Mouse (Mus musculus) layer of hippocampus, adult 9-11 months (tissue): ENCODE measurements around the gene Ndufv2.

Experiments used
- DNase-seq: peaks from one replicate; pipeline ENCODE4 v3.0.0; 2022

The Ndufv2 gene

DNA sequence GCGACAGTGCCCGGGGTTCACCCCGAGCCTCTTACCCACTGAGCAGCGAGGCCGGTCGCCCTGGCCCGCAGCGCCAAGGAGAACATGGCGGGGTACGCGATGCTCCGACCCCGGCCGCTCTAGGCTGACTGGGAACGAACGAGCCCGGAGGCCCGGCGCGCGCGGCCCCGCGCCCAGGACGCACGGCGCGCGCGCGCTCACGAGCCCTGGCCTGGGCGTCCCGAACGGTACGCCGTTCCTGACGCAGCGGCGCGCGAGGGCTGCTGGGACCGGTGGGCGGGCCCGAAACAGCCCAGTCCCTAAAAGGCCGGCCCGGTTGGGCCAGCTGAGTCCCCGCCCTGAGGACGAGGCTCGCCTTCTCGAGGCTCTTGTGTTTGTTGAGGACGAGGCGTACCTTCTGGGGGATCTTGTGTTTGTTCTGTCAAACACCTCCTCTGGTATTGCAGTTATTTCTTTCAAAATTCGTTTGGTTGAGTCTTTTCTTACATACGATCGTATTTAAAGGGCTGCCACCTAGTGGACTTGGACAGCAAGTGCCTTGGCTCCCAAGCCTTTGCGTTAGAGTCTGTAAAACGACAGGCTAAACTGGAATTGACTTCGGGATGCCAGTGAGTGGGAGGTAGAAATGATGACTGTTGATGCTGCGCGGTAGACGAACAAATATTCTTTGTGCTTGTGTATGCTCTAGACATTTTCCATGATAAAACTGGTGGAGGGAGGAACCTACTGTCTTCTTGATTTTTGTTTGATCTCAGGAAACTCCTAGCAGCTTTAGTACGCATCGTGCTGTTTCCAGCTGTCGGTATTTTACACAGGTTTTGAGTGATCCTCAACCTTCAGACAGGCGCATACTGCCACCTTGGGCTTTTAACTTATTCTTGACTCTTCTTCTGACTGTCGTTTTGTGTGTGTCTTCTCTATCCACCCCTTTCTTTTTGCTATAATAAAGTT, at the start of gene Ndufv2:
Gene Ndufv2 (minus strand): TSS at position 180 of the 951 bp plus-strand sequence.
- DNase-seq, result peak; percentile 93

DNA sequence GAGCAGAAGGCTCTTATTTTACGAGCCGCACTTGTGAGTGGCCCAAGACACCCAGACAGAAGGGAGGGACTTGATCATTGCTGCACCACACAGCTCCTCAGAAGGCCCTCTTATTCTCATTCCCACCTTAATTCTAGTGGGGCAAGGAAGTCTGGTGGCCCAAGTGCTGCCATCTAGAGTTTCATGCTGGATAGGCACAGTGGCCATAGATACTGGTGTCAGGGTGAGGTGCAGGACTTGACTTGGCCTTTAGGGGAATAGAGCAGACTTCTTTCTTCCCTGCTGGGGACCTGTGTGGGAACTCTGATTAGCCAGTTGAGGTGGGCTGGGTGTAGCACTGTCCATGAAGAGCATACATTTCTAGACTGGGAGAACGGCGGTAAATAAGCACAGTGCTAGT, 29.9 kb upstream of the Ndufv2 start:
- DNase-seq, result no peak

DNA sequence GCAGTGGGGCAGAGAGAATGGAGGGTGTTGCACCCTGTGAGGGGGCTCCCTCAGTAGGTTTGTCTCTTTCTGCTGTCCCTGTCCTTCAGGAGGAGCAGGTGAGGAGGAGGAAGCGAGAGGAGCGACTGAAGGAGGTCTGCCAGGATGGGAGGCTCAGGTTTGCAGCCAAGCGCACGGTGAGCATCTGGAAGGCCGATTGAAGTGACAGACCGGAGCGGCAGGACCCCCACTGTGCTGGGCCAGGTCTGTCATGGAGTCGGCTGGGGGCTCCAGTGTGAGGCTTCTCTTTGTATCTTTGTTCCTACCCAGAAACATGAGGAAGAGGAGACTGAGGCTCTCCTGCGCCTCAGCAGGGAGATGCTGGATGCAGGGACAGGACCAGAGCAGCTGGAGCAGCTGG, 29.0 kb upstream of the Ndufv2 start:
- DNase-seq, result no peak

DNA sequence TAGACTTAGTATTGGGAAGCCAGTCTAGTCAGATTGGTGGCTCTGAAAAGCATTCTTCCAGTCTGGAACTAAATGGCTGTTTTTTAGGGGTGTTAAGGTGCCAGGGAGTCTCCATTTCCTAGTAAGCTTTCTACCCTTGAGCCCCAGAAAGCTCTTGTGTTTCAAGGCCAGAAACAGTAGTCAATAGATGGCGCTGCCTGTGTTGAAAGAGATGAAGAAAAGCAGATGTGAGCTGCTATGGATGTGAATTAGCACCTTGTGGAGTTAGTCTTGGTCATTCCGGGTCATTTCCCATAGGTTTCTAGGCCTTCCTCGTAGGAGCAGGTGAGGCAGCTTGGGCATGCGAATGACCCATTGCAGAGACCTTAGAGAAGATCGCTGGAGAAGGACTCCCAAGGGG, 23.9 kb upstream of the Ndufv2 start:
- no peak for DNase-seq

DNA sequence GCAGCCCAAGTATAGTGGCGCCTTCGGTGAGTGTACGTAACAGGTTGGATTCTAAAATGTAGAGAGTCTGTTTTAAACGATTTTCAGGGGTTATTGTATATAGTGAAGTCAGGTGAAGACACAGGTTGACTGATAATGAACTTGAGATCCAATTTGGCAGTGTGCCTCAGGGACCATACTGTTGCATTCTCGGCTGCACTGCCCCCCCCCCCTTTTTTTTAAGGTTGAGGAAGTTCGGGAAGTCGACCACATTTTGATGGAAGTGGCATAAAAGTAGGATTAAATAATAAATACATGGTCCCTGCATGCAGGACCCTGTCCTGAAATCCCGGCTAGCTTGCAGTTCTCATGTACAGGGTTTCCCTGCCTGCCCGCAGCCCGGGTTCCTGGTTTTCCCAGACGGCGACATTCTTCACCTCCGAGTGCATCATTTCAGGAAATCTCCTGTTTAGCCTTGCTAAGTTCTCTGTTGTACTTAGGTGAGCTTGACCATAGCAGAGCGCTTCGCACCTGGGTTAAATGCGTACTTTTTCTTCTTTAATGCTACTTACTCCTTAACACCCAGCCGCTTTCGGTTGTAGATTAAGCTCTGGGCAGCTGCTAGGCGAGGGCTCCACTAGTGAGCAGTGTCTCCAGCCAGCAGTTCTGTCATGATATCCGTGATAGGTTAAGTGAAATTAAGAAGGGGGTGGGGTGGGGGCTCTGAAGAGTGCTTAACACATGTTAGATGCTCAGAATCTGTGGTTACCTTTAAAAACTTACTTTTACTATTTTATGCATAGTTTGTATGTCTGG, 22.7 kb upstream of the Ndufv2 start:
- no peak for DNase-seq

DNA sequence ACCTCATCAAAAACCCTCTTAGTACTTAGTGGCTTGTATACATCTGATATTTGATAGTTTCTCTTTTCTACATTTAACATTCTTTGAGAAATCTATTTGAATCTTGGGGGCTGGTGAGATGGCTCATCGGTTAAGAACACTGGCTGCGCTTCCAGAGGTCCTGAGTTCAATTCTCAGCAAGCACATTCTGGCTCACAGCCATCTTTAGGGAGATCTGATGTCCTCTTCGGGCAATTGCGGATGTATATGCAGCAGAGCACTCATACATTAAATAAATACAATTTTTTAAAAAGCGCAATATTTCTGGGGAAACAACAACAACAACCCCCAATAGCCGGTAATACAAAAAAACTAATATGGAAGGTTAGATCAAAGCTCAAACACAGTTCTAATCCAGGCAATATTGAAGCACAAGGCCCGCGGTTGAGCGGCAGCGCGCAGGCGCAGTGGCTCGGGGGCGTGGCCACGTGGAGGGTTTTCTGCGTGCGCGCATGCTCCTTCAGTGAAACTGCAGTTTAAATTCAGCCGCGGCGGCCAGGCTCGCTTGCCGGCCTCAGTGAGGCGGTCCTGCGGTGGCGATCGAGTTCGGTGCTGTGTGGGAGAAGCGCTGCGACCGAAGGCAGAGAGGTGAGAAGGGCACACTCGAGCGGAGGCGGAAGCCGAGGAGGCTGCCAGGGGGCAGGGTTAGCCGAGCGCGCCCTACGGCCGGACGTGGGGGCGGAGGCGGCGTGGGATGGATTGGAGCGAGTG, 21.9 kb upstream of the Ndufv2 start, which contains the start of gene Ddx11:
Gene Ddx11 (plus strand): TSS at position 455 of the 750 bp plus-strand sequence.
- peak; percentile 85 for DNase-seq

DNA sequence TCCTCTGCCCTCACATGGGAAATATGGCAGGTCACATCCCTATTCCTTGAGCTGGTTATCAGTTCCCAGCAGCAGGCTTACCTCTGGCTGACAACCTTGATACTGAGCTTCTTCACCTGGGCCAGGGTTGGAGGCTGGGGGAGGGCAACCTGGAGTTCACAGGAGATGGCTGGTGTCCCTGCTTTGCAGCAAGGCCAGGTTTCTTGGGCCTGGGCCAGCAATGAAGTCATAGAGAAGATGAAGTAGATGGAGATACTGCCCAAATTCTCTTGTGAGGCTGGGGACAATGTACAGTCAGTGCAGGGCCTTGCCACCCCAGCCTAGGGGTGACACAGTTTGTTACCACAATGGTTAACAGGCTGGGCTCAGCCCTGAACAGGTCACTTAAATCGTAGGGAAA, 19.3 kb upstream of the Ndufv2 start:
- DNase-seq, result no peak

DNA sequence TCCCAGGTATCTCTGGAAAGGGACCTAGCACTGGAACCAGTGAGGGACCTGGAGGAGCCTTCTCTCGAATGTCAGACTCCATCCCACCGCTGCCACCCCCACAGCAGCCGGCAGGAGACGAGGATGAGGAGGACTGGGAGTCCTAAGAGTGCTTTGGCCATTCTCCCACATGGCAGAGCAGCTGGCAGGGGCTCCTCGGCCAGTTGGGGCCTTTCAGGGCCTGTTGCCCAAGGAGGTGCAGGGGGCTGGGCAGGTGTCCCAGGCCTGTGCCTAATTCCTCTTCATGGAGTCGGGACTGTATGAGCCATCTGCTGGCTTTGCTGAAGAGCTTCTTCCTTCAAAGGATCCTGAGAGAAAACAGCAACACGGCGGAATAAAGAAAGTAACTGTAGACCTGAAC, 17.6 kb upstream of the Ndufv2 start:
- DNase-seq, result no peak

DNA sequence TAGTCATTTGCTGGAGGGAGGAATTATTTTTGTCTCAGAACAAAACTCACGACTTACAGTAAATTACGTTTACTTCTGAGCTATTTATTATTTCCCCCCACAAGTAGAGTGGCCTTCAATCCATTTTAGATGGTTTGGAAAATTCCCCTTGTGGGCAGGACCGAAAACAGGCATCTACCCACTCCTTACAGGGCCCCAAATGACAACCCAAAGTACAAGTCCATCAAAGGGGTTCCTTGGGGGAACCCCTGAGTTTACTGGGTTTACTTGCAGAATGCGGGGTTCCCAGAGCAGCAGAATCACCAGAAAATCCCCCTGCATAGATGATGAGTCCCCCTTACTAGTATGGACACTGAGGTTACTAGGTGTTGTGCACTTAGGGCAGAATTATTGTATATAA, 10.8 kb upstream of the Ndufv2 start:
- no peak for DNase-seq

DNA sequence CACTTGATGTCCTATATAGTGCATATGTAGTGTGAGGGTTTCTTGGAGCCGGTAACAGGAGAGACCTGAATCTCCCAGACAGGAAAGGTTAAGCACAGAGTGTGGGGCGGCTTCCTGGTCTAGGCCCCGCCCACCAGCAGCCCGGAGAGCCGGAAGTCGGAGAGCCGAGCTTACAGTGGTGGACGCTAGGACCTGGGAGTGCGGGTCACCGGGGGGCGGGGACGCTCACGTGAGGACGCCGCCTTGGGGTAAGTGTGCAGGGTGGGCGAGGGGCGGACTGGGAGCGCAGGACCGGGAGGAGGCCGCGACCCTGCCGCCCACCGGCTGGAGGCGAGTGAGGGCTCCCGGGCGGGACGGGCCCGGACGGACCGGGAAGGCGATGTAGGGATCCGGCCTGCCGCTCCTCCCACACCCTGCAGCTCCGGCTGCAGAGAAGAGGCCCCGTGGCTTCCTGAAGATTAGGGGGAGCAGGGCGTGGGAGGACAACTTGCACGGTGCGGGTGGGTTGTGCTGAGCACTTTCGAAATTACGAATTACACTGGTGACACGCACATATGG, 10.1 kb upstream of the Ndufv2 start, which contains the start of gene Washc1:
Gene Washc1 (plus strand): TSS at position 144 of the 558 bp plus-strand sequence.
- peak; percentile 92 for DNase-seq

DNA sequence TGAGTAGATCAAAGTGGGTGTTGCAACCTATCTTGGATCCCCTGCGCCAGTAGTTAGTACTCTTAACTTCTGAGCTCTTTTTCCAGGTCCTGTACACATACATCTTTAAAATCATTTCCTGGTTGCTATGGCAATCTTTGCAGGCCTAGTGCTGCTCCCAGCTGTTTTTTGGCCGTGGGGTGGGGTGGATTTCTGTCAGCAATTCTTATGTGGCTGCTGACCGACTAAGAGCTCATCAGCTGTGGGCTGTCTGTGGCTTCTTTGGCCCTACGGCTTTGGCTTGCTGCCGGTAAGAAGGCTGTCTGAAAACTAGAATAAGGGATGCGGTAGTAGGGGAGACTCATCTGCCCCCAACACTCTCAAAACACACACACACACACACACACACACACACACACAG, 9.4 kb upstream of the Ndufv2 start:
- no peak for DNase-seq

DNA sequence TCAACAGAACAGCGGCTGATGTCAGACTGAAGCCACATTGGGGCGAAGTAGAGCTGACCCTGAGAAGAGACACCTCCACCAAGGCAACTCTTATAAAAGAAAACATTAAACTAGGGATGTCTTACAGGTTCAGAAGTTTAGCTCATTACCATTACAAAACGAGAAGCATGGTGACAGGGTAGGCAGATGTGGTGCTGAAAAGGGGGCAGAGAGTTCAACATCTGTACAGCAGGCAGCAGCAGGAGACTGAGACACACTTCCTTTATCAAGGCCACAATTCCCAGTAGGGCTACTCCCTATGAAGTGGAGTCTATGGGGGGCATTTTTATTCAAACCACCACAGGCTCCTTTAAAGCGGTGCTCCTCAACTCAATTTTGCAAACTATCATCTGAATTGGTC, 6.8 kb upstream of the Ndufv2 start:
- DNase-seq, result no peak

DNA sequence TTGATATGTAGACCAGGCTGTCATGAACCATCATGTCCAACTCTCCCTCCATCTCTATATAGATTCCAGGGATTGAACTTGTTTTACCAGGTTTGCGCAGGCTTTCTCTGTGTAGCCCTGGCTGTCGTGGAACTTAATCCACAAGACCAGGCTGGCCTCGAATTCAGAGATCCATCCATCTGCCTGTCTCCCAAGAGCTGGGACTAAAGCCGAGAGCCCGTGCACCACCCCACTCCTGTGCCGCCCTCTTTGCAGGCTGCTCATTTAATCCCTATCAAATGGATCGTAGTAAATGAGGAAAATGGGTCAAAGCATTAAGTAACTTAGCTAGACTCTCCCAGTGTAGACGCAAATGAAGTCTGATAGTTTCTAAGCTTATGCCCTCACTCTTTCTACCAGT, 6.1 kb upstream of the Ndufv2 start:
- no peak for DNase-seq

DNA sequence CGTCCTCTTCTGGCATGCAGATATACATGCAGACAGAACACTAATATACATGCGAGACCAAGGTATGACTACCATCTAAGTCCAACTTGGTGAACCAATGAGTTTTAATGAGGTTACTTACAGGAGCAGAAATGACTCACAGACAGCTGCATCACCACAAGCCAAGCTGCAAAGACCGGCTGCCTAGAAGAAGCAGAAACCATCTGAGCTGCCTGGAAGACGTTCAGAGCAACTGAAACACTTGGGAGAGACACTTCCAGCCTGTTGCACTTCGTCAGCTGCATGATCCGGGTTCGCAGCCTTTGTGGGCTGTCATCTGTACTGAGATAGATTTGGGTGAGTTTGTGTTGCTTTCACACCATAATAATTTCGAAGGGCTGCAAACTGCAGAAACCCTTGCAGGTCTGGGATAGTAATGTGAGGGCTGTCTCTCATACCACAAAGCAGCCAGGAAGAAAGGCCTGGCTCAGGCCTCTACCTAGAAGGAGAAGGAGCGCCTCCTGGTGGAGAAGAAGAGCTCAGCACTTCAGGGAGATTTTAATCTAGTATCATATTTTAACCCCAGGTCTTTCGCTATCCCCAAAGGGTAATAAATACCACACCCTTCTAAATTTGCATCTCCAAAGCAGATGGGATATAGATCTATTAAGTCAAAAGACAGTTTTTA, 5.4 kb upstream of the Ndufv2 start:
- DNase-seq, result peak; percentile 47

DNA sequence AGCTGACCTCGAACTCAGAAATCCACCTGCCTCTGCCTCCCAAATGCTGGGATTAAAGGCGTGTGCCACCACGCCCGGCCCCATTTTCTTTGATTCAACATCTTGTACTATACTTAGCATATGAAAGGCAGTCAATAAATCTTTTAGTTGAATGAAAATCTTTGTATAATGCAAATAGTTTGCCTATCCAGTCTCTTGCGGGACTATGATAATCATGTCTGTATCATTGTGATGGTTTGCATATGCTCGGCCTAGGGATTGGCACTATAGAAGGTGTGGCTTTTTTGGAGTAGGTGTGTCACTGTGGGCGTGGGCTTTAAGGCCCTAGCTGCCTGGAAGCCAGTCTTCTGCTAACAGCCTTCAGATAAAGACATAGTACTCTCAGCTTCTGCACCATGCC, 2.7 kb upstream of the Ndufv2 start:
- DNase-seq, result no peak

DNA sequence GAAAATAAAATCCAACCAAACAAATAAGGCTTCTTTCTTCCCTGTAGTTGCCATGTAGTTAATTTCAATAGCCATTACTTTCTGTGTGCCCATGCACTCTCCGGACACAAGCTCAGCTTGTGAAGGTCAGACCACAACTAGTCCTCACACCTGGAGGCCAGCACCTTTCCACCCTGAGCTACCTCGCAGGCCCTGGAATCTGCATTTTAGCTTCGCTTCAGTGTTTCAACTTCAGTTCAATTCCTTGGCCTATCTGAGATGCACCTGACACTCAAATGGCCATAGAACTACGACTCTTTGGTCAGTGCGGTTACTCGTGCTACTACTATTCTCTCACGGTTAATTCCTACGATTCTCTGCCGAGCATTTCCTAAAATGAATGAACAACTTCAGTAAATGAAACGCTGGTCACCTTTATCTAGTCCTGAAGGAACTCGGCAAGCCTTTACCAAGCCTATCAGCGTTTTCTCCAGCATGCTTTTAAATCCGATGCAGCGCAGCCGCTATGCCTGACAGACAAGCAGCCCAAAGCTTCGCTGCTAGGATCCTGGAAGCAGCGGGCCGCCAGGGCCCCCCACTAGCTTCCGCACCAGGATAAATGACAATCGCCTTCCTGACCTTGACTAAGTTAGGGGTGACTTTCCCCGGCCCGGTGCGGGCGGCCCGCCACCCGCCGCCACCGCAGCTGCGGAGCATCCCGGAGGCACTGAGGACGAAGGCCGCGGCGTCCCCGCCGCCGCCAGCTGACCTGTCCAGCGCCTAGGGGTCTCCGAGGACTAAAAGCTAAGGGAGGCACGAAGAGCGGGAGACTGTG, 586 bp downstream of the Ndufv2 start:
- DNase-seq, result no peak

DNA sequence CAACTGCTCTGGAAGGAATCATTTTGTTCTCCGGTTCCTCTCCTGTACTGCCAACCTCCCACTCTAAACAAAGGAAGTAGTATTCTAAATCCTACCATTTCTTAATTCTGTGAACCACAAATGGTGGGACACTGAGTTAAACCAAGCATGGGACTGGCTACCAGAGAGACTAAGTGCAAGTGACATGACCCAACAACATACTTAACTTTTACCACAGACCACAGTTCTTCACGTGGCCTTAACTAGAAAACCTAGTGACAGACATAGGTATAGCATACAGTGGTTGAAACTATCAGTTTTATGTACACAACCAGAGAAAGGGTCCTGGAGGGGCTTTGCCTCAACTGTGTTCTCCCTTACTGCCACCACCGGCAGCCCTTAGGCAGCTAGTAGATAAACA, 8.7 kb downstream of the Ndufv2 start:
- no peak for DNase-seq

DNA sequence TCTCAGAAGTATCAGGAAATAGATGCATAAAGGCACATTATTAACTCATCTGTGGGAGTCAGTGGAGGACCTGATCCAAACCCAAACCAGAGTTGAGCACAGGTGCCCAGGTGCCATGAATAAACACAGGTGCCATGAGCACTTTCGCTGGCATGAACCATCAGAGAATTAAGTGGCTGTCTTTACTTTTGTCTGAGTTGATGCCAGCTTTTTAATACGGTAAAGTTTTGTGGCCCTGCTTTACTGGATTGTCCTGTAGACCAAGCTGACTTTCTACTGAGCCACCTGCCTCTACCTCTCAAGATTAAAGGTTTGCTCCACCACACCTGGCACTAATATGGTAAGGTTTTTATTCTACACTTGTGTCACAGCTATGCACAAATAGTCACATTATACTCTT, 9.3 kb downstream of the Ndufv2 start:
- no peak for DNase-seq

DNA sequence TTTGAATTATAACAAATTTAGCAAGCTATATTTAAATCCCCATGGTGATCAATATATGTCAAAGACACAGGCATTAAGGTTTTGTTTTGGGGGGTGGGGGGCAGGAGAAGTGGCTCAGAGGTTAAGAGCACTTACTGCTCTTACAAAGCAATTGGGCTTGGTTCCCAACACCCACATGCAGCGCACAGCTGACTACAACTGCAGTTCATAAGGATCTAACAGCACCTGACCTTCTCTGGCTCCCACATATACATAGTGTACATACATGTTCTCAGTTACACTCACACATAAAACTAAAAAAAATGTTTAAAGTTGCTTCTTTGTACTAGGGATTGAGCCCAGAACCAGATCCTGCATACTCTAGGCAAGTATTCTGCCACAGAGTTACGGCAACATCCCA, 10.0 kb downstream of the Ndufv2 start:
- no peak for DNase-seq

DNA sequence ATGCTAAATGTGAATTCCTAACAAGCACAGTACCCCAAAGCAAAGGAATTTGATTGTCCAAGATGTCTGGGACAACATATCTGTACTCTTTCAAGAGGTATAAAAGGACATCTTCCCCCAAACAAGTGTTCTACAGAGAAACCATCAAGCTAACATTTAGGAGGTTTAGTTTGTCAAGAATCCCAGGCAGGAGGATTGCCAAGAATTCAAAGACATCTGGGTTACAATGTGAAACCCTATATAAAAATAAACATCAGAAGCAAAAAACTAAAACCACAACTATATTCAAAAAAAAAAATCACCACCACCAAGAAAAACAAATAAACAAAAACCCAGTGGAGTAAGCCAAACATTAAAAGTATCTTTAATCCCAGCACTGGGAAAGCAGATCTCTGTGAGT, 11.1 kb downstream of the Ndufv2 start:
- DNase-seq, result no peak

DNA sequence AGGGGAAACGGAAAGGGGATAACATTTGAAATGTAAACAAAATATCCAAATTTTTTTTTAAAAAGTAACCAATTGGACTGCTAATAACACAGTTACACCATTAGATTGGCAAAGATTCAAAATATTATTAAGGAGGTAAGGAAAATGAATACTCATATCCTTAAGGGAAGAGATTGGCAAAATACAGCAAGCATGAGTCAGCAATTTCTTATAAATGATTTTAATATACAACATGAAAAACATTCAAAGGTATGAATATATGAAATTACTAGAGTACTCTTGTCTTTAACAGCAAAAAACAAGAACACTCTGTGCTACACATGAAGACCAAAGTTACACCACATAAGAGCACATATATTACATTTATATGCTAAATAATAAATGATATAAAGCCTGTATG, 16.3 kb downstream of the Ndufv2 start:
- no peak for DNase-seq
